Mouse (Mus musculus) left cerebral cortex, adult 18-20 months (tissue): Measurements from ENCODE around the gene Snd1. TPM values are rescaled to one million over a fixed set of nuclear protein-coding genes. Genes with fewer than 3 reads are reported as not detected.

ENCODE experiments used
- DNase-seq, 2 experiments: peaks; one replicate each; pipeline ENCODE4 v3.0.0; 2021 to 2022; ENCODE audit warnings: low spot score in 2 of 2, mixed read lengths in 1 of 2
- long read RNA-seq, 2 experiments: library from polyadenylated mRNA; stranded (forward); transcript quantifications; one replicate each; pipeline ENCODE4 v2.0.0; 2021
- total RNA-seq, 2 experiments: library from RNA; stranded (reverse); gene quantifications; 2 replicates each; pipeline ENCODE4 v1.2.3; 2021

The Snd1 gene
- 10 to 100 TPM; 80.5 to 83.0 TPM for total RNA-seq
- long read RNA-seq, experiment 1, transcript Snd1-201 (24 exons, 3,482 nt): major isoform, 30 of 61 reads
- long read RNA-seq, experiment 1, partial matches to known transcripts: 13 of 61 reads
- long read RNA-seq, experiment 1, other reads (novel, unspliced or antisense): 18 of 61 reads
- long read RNA-seq, experiment 2, transcript Snd1-201 (24 exons, 3,482 nt): major isoform, 23 of 47 reads
- long read RNA-seq, experiment 2, partial matches to known transcripts: 11 of 47 reads
- long read RNA-seq, experiment 2, other reads (novel, unspliced or antisense): 13 of 47 reads

- no peak for DNase-seq
These were observed at the start of gene Snd1 for GRCm38 (mm10) chr6:28474839-28475238. Snd1 (plus strand) TSS chr6:28475139.

GRCm38 (mm10) chr6:28427096-28427839 lies 47.7 kb upstream of the Snd1 start, which contains the start of gene Fscn3:
Fscn3 (plus strand) TSS chr6:28427789.
- no peak for DNase-seq

- DNase-seq: no peak
These were observed 46.6 kb upstream of the Snd1 start, which contains the start of gene Gcc1 for GRCm38 (mm10) chr6:28428290-28428689. Gcc1 (minus strand) TSS chr6:28428390.

- DNase-seq: no peak
These were observed 45.1 kb upstream of the Snd1 start for GRCm38 (mm10) chr6:28429870-28430269.

- no peak for DNase-seq
These were observed 44.0 kb upstream of the Snd1 start for GRCm38 (mm10) chr6:28430795-28431537.

GRCm38 (mm10) chr6:28431538-28431855 lies 43.4 kb upstream of the Snd1 start:
- DNase-seq: no peak

- DNase-seq: no peak
These were observed 27.0 kb upstream of the Snd1 start for GRCm38 (mm10) chr6:28447937-28448336.

GRCm38 (mm10) chr6:28449253-28449652 lies 25.7 kb upstream of the Snd1 start, which contains the start of gene Pax4:
Pax4 (minus strand) TSS chr6:28449353.
- no peak for DNase-seq

- DNase-seq: no peak
These were observed 24.5 kb upstream of the Snd1 start for GRCm38 (mm10) chr6:28450481-28450880.

- no peak for DNase-seq
These were observed 24.0 kb upstream of the Snd1 start for GRCm38 (mm10) chr6:28450977-28451376.

GRCm38 (mm10) chr6:28459221-28459668 lies 15.7 kb upstream of the Snd1 start:
- no peak for DNase-seq

GRCm38 (mm10) chr6:28460534-28460933 lies 14.4 kb upstream of the Snd1 start:
- DNase-seq: peak; percentile 65 to 80

GRCm38 (mm10) chr6:28464630-28465029 lies 10.3 kb upstream of the Snd1 start:
- DNase-seq: no peak

- no peak for DNase-seq
These were observed 4.8 kb upstream of the Snd1 start for GRCm38 (mm10) chr6:28470017-28470602.

GRCm38 (mm10) chr6:28470621-28471020 lies 4.3 kb upstream of the Snd1 start:
- no peak for DNase-seq

GRCm38 (mm10) chr6:28471284-28472035 lies 3.5 kb upstream of the Snd1 start:
- no peak for DNase-seq

GRCm38 (mm10) chr6:28474211-28474610 lies 728 bp upstream of the Snd1 start:
- no peak for DNase-seq

- DNase-seq: peak; percentile 98 to 99
These were observed 5.2 kb downstream of the Snd1 start for GRCm38 (mm10) chr6:28479865-28480751.

GRCm38 (mm10) chr6:28480752-28481492 lies 6.0 kb downstream of the Snd1 start:
- no peak for DNase-seq
